Mouse (Mus musculus) olfactory bulb, adult 2 months (tissue): Measurements from ENCODE around the gene Ncan.

ENCODE experiments used
- CTCF ChIP-seq: fragments of 200-500 bp; IDR thresholded peaks from 2 replicates; pipeline ENCODE4 v1.5.1; 2012; ENCODE audit warnings: low read depth, mild to moderate bottlenecking, low read length, moderate library complexity; ENCODE audit not compliant: insufficient read depth
- POLR2A ChIP-seq: fragments of 200-500 bp; IDR thresholded peaks from 2 replicates; pipeline ENCODE4 v1.6.1; 2012; ENCODE audit warnings: mild to moderate bottlenecking, low read depth, low read length, moderate library complexity; ENCODE audit not compliant: insufficient read depth

- TF ChIP-seq CTCF (no peak), POLR2A (no peak)
These were observed 34.5 kb downstream of the Ncan start for GRCm38 (mm10) chr8:70086151-70086550.
